Mouse (Mus musculus) limb, embryonic 15.5 days (tissue): ENCODE results near the gene Abraxas1. TPM values are rescaled to one million over a fixed set of nuclear protein-coding genes. Genes with fewer than 3 reads are reported as not detected.

ENCODE experiments used
- ATAC-seq: fragments of 200-750 bp; cut with Nextera tagmentation; 2 replicates; pipeline ENCODE4 v1.8.0; 2017; ENCODE audit warnings: low read depth, moderate TSS enrichment; ENCODE audit not compliant: insufficient number of reproducible peaks, low FRiP score, low TSS enrichment
- H3K27ac ChIP-seq: fragments of 300-500 bp; sonication (generic); 2 replicates; pipeline ENCODE4 v1.5.1; 2015; ENCODE audit warnings: moderate library complexity, mild to moderate bottlenecking, inconsistent platforms
- H3K27me3 ChIP-seq: fragments of 300-500 bp; sonication (generic); 2 replicates; pipeline ENCODE4 v1.6.1; 2015; ENCODE audit warnings: inconsistent platforms
- H3K36me3 ChIP-seq: fragments of 300-500 bp; sonication (generic); 2 replicates; pipeline ENCODE4 v1.6.1; 2015; ENCODE audit warnings: inconsistent platforms
- H3K4me1 ChIP-seq: fragments of 300-500 bp; sonication (generic); 2 replicates; pipeline ENCODE4 v1.6.1; 2015; ENCODE audit warnings: inconsistent platforms
- H3K4me2 ChIP-seq: fragments of 300-500 bp; sonication (generic); 2 replicates; pipeline ENCODE4 v1.6.1; 2015; ENCODE audit warnings: mild to moderate bottlenecking, inconsistent platforms
- H3K4me3 ChIP-seq: fragments of 300-500 bp; sonication (generic); 2 replicates; pipeline ENCODE4 v1.5.1; 2015; ENCODE audit warnings: mild to moderate bottlenecking, inconsistent platforms
- H3K9ac ChIP-seq: fragments of 300-500 bp; sonication (generic); 2 replicates; pipeline ENCODE4 v1.6.1; 2015; ENCODE audit warnings: inconsistent platforms
- H3K9me3 ChIP-seq: fragments of 300-500 bp; sonication (generic); 2 replicates; pipeline ENCODE4 v1.6.1; 2016; ENCODE audit warnings: inconsistent platforms
- WGBS: fragments of 180-500 bp; shearing (Covaris S2); methylation state at CpG from one replicate; pipeline ENCODE4 v1.1.7; 2015; 5-methylcytosine and 5-hydroxymethylcytosine counted together
- polyA plus RNA-seq: library from polyadenylated mRNA; unstranded; fragments of >200 nt; fragmentation: Nextera tagmentation; extraction: Ambion mirVana; gene quantifications from 2 replicates; pipeline ENCODE4 v1.2.1, GENCODE M21; 2015

The Abraxas1 gene
- polyA plus RNA-seq, 1 experiment from 2014 or later: 27.4 TPM

DNA sequence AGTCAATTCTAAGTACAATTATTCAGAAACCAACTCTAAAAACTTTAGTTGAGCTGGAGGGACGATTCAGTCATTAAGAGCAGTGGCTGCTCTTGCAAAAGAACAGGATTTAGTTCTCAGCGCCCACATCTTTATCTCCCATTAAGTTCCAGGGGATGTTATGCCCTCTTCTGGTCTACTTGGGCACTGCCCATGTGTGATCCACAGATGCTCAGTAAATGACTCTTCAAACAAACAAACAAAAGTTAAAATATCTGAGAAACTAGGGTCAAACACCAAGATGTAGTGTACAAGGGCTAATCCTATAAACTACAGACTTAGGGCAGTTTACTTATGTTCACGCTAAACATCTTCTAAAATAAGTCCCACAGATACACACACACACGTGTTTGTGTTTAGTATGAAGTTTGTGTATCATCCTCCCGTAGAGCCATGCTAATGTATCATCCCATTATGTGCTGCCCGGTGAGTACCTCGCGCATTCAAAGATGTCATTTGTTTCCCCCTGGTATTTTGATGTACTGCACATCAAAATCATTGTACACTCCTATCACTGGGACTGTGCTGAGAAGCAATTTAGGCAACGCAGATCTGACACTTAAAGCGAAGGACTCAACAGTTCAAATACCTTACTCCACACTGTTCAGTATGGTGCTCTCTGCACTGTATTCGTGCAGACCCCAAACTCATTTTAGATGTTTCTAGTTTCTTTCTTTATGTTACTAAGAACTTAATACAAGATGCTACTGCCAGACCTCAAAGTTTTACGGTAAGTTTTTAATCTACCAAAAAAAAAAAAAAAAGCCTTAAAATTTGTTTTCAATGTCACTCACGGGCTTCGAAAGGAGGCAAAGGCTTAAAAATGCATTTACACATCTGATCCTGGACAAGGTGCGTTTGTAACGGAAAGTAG, 941 bp downstream of the Abraxas1 start:
- peak overlapping the region; percentile 89 for H3K4me3 ChIP-seq
- peaks cover 13% of the 10 kb centered on the region for H3K36me3 ChIP-seq
- 0 out of 2 replicates have a peak, but pooled peaks cover 3% of the 10 kb centered on the region for H3K4me1 ChIP-seq
- peak overlapping the region; percentile 82 for H3K4me2 ChIP-seq
- peak overlapping the region; percentile 96 for H3K9ac ChIP-seq
- H3K27me3 ChIP-seq: no peaks in the 10 kb centered on the region
- H3K9me3 ChIP-seq: no peaks in the 10 kb centered on the region
- 31% methylated on average over 16 of the region's 16 CpGs for WGBS
- peak overlapping the region; percentile 85 for H3K27ac ChIP-seq
- ATAC-seq: no peak

DNA sequence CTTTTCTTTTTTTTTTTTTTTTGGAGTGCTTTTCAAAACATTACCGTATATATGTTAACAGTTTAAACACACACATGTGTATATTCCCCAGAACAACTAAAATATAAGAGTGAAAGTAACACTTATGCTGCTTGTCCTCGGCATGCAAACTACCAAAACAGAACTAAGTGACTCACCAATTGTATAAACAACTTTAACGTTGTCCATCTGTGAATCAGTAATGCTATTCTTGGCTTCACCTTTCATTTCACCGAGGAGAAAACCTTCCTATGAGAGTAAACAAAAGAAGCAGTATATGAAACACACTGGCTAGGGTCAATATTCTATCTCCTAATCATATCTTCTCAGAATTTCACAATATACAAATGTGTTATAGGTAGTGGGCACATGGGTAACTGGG, 2.4 kb downstream of the Abraxas1 start:
- Histone ChIP-seq H3K4me2 (no peak overlapping the region), H3K27ac (no peak overlapping the region), H3K9ac (no peak overlapping the region), H3K4me1 (0 out of 2 replicates have a peak, but pooled peaks cover 3% of the 10 kb centered on the region), H3K27me3 (no peaks in the 10 kb centered on the region), H3K36me3 (peaks cover 17% of the 10 kb centered on the region), H3K4me3 (no peak overlapping the region), H3K9me3 (no peaks in the 10 kb centered on the region)
- ATAC-seq: no peak
- WGBS: 76% methylated on average over 4 of the region's 4 CpGs

DNA sequence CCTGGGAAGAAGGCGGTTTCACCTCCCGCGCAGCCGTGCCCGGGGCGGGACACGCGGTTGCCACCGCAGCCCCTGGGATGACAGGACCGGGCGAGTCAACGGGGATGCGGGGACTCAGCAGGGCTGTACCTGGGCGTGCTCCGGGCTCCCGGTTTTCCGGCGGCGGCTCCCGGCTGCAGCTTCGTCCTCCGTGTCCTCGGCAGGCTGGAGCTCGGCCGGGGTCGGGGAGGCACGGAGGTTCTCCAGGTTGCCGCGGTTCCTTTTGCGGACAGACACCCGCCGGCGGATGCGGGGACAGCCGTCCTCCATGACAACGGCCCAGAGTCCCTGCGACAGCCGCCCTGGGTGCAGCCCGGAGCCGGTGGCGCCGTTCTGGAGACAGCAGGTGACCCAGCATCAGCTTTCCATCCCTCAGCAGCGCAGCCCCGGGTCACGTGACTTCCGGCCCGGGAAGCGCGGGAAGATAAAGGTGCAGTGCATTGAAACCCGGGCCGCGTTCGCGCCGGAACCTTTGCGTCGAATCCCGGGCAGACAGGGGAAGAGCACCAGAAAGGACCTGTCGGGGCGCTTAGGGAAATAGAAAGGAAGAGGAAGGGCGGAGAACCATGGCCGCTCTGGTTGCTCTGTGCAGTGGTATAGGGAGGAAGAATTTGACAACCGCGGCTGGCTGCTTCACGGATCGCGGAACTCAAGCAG, 22.5 kb downstream of the Abraxas1 start, which contains the start of the genes Helq and Mrps18c:
Gene Helq (minus strand): TSS at position 434 of the 696 bp plus-strand sequence.
Gene Mrps18c (plus strand): TSS at position 463 of the 696 bp plus-strand sequence.
- peak; percentile 88 for ATAC-seq
- Histone ChIP-seq H3K9me3 (no peaks in the 10 kb centered on the region), H3K4me3 (peak within 1 kb of the TSS; percentile 84), H3K27ac (no peak within 1 kb of the TSS), H3K9ac (peak within 1 kb of the TSS; percentile 61), H3K4me1 (peaks cover 13% of the 10 kb centered on the region; the same call in 1 of the 2 replicates), H3K4me2 (peak within 1 kb of the TSS; percentile 93), H3K27me3 (no peaks in the 10 kb centered on the region), H3K36me3 (peaks cover 25% of the 10 kb centered on the region)
- WGBS: under 1% methylated on average over 67 of the region's 67 CpGs

DNA sequence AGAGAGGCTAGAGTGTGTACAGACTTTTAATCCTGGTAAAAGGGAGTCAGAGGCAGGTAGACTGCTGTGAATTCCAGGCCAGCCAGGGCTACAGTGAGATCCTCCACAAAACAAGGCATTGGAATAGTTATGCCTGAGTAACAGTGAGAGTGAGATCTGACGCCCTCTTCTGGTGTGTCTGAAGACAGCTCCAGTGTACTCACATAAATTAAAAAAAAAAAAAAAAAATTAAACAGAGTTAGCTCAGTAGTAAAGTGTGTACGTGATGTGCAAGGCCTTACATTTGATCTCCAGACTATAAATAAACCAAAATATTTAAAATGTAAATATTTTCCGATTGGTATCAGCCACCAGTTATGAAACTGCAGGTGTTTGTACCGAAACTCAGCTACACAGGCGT, 26.7 kb downstream of the Abraxas1 start:
- 77% methylated on average over 5 of the region's 5 CpGs for WGBS
- ATAC-seq: no peak
- H3K4me2 ChIP-seq: no peak overlapping the region
- peaks cover 9% of the 10 kb centered on the region; the same call in 1 of the 2 replicates for H3K4me1 ChIP-seq
- H3K9me3 ChIP-seq: no peaks in the 10 kb centered on the region
- no peak overlapping the region for H3K27ac ChIP-seq
- H3K9ac ChIP-seq: no peak overlapping the region
- H3K36me3 ChIP-seq: peaks cover 43% of the 10 kb centered on the region
- H3K27me3 ChIP-seq: no peaks in the 10 kb centered on the region
- no peak overlapping the region for H3K4me3 ChIP-seq

DNA sequence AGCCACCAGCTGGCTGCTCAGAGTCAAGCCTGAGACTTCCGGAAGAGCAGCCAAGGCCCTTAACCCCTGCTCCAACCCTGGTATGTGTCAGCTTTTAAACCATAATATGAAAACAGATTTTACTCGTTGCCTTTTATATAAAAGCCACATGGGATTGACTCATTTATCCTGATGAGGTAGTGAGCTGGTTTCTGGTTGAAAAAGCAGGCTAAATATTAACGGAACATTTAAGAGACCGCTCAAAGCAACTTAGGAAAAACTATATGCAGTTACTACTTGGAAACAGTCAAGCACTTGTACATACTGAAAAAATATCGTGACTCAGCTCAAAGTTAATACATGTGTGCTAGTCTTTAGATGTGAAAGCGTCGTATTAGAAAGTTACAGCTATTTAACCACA, 28.5 kb downstream of the Abraxas1 start:
- H3K36me3 ChIP-seq: peaks cover 54% of the 10 kb centered on the region
- no peaks in the 10 kb centered on the region for H3K27me3 ChIP-seq
- 76% methylated on average over 7 of the region's 7 CpGs for WGBS

DNA sequence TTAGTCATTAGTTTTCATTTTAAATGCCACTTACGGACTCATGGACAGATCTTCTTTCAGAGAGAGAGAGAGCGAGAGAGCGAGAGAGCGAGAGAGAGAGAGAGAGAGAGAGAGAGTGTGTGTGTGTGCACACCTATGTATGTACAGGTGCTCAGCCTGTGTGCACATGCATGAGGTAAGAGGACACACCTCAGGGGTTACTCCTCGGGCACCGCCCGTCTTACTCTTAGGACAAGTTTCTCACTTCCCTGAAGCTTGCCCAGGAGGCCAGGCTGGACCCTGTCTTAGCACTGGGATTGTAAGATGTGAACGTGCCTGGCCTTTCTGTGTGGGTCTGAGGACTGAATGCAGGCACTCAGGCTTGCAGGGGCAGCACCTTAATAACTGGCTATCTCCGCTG, 33.2 kb downstream of the Abraxas1 start:
- Histone ChIP-seq H3K36me3 (peaks cover 66% of the 10 kb centered on the region), H3K9ac (no peak overlapping the region), H3K4me1 (no peaks in the 10 kb centered on the region), H3K4me3 (no peak overlapping the region), H3K4me2 (no peak overlapping the region), H3K9me3 (no peaks in the 10 kb centered on the region), H3K27ac (no peak overlapping the region), H3K27me3 (no peaks in the 10 kb centered on the region)
- no peak for ATAC-seq
- 91% methylated on average over 9 of the region's 9 CpGs for WGBS

More for the DNA sequence above, 28.5 kb downstream of the Abraxas1 start:
- H3K27ac ChIP-seq: no peak overlapping the region
- H3K4me3 ChIP-seq: no peak overlapping the region
- ATAC-seq: no peak
- H3K9ac ChIP-seq: no peak overlapping the region
- peaks cover under 1% of the 10 kb centered on the region; the same call in 1 of the 2 replicates for H3K4me1 ChIP-seq
- H3K4me2 ChIP-seq: no peak overlapping the region
- no peaks in the 10 kb centered on the region for H3K9me3 ChIP-seq

DNA sequence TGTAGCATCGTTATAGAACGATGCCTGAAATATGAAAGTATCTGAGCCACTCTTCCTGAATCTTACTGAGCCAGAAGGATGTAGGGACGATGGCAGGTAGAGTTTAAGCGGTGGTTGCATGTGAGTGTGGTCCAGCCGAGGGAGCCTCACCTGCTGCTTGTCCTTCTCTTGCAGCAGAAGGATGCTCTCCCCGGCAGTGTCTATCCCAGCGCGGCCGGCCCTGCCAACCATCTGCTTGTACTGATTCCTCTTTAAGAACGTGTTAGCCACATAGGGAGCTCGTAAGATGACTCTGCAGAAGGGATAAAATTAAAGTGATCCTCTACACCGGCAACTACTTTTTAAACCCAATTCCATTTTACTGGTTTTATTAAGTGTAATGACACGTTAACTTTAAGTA, 41.8 kb downstream of the Abraxas1 start:
- Histone ChIP-seq H3K36me3 (peaks cover 61% of the 10 kb centered on the region), H3K4me2 (no peak overlapping the region), H3K9ac (no peak overlapping the region), H3K4me1 (no peaks in the 10 kb centered on the region), H3K27me3 (no peaks in the 10 kb centered on the region), H3K9me3 (no peaks in the 10 kb centered on the region), H3K27ac (no peak overlapping the region), H3K4me3 (no peak overlapping the region)
- 92% methylated on average over 13 of the region's 13 CpGs for WGBS
- no peak for ATAC-seq

DNA sequence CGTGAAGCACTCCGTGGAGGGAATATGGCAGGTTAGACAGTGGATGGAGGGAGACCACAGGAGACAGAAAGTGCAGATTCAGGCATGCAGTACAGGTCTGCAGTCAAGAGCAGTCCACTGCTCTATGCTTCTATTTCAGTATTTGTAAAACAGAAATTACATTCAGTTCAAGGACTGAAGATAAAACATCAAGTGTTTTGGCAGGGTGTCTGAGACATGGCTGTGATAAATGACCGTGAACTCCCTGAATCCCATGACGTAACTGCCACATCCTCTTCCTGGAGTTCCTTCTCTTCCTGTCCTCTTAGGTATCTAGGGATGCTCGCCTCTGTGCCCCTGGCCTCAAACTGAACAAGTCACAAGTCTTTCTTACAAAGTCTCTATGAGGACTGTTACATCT, 43.9 kb downstream of the Abraxas1 start:
- H3K4me3 ChIP-seq: no peak overlapping the region
- H3K4me2 ChIP-seq: no peak overlapping the region
- peaks cover 57% of the 10 kb centered on the region for H3K36me3 ChIP-seq
- H3K27ac ChIP-seq: no peak overlapping the region
- H3K27me3 ChIP-seq: no peaks in the 10 kb centered on the region
- H3K4me1 ChIP-seq: no peaks in the 10 kb centered on the region
- ATAC-seq: no peak
- WGBS: 95% methylated on average over 5 of the region's 5 CpGs
- H3K9me3 ChIP-seq: no peaks in the 10 kb centered on the region
- no peak overlapping the region for H3K9ac ChIP-seq

DNA sequence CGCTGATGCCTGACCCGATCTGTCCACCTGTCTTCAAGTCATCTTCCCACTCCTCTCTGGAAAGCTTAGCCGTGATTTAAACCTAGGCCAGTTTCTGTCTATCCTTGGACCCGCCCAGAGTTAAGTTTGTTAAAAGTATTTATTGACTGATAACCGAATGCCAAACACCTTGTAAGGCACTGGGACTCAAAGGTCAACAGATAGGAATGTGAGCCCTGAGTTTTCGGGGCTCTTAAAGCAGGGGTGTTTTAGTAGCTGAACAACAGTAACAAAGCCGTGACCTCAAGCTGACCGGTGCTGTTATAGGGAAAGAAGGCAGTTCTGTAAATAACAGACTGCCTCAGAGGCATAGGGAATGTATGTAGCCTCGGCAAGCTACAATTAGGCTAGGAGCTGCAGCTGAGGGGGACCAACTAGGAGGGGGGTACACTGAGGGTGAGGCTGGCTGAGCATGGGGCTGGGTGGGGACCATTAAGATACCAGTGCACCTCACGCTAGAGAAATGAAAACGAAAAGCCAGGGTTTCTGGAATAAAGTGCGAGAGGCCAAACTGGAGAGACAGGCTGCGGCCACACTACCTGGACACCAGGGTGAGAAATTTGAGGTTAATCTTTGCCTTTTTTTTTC, 44.9 kb downstream of the Abraxas1 start:
- peaks cover 56% of the 10 kb centered on the region for H3K36me3 ChIP-seq
- WGBS: 84% methylated on average over 13 of the region's 13 CpGs

DNA sequence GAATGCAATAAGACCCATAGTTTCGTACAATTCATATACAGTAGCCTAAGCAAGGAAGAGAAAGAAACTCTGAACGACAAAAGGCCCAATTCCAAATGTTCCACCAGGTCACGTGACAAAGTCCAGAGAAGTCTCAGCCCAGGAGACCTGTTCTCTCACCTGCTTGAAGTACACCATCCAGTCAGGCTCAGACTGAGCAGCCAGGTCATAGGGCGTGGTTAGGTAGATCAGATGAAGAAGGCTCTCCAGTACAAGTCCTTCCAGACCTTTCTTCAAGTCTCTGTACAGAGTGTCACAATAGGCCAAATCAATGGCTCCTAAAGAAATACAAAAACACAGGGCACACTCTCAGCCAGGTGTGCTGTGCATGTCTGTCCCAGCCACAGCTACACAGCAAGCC, 49.2 kb downstream of the Abraxas1 start:
- Histone ChIP-seq H3K36me3 (peaks cover 70% of the 10 kb centered on the region), H3K27ac (no peak overlapping the region), H3K9me3 (no peaks in the 10 kb centered on the region), H3K4me2 (no peak overlapping the region), H3K4me1 (no peaks in the 10 kb centered on the region), H3K9ac (no peak overlapping the region), H3K4me3 (no peak overlapping the region), H3K27me3 (no peaks in the 10 kb centered on the region)
- ATAC-seq: no peak
- 92% methylated on average over 4 of the region's 4 CpGs for WGBS

More for the DNA sequence above, 44.9 kb downstream of the Abraxas1 start:
- Histone ChIP-seq H3K27me3 (no peaks in the 10 kb centered on the region), H3K27ac (no peak overlapping the region), H3K9ac (no peak overlapping the region), H3K9me3 (no peaks in the 10 kb centered on the region), H3K4me3 (no peak overlapping the region), H3K4me1 (no peaks in the 10 kb centered on the region), H3K4me2 (no peak overlapping the region)
- ATAC-seq: no peak

DNA sequence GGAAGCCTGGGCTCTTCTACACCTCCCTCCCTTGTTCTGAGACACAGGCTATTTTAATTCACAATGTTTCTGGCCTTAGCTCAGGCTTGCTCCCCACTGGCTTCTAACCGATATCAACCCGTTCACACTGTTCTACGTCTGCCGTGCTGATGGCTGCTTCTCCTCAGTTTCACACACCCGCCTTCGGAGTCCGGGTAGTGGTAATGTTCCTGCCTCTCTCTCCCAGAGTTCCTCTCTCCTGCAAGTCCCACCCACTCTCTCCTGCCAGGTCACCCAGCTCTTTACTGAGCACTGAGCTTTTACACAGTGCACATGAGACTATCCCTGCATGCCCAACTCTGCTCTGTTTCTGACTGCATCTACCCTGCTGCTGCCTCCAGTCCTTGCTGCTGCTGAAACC, 54.7 kb downstream of the Abraxas1 start:
- H3K27me3 ChIP-seq: no peaks in the 10 kb centered on the region
- WGBS: 92% methylated on average over 7 of the region's 7 CpGs
- ATAC-seq: no peak
- H3K4me3 ChIP-seq: no peak overlapping the region
- H3K27ac ChIP-seq: no peak overlapping the region
- no peak overlapping the region for H3K9ac ChIP-seq
- no peak overlapping the region for H3K4me2 ChIP-seq
- H3K4me1 ChIP-seq: no peaks in the 10 kb centered on the region
- no peaks in the 10 kb centered on the region for H3K9me3 ChIP-seq
- H3K36me3 ChIP-seq: peaks cover 85% of the 10 kb centered on the region
